Mouse (Mus musculus) heart, postnatal 0 days (tissue): Measurements from ENCODE around the gene Msrb1.

Experiments
- CTCF ChIP-seq: IDR thresholded peaks from 2 replicates; pipeline ENCODE4 v1.5.1; 2016; ENCODE audit warnings: antibody characterized with exemption, control low read depth, low read depth
- EP300 ChIP-seq: IDR thresholded peaks from 2 replicates; pipeline ENCODE4 v1.6.1; 2016; ENCODE audit warnings: antibody characterized with exemption, low read depth

DNA sequence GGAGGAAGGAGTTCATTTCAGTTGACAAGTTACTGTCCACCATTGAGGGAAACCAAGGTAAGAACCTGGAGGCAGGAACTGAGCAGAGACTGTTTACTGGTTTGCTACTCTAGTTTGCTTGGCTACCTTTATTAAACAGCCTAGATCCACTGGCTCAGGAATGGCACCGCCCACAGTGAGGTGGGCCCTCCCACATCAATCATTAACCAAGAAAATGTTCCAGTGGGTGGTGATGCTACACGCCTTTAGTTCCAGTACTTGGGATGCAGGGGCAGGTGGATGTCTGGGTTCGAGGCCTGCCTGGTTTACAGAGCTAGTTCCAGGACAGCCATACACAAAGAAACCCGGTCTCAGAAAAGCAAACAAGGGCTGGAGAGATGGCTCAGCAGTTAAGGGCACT, 1.8 kb downstream of the Msrb1 start:
- no peak for TF ChIP-seq CTCF
- TF ChIP-seq EP300 = no peak
